Mouse (Mus musculus) midbrain, embryonic 16.5 days (tissue): Measurements from ENCODE around the gene Moxd1. TPM values are rescaled to one million over a fixed set of nuclear protein-coding genes. Genes with fewer than 3 reads are reported as not detected.

Experiments used
- ATAC-seq: fragments of 200-750 bp; cut with Nextera tagmentation; 2 replicates; pipeline ENCODE4 v1.8.0; 2017; ENCODE audit warnings: moderate TSS enrichment
- H3K27ac ChIP-seq: fragments of 300-500 bp; sonication (generic); 2 replicates; pipeline ENCODE4 v1.5.1; 2014; ENCODE audit warnings: mild to moderate bottlenecking, low read length, mixed read lengths
- H3K27me3 ChIP-seq: fragments of 300-500 bp; sonication (generic); 2 replicates; pipeline ENCODE4 v1.6.1; 2014; ENCODE audit warnings: low read depth, low read length, mixed read lengths; ENCODE audit not compliant: control insufficient read depth, insufficient read depth
- H3K36me3 ChIP-seq: fragments of 300-500 bp; sonication (generic); 2 replicates; pipeline ENCODE4 v1.6.1; 2014; ENCODE audit warnings: mild to moderate bottlenecking, low read length, moderate library complexity, mixed read lengths; ENCODE audit not compliant: control insufficient read depth, insufficient read depth
- H3K4me1 ChIP-seq: fragments of 300-500 bp; sonication (generic); 2 replicates; pipeline ENCODE4 v1.6.1; 2014; ENCODE audit warnings: mild to moderate bottlenecking, low read length, mixed read lengths; ENCODE audit not compliant: control insufficient read depth, insufficient read depth
- H3K4me2 ChIP-seq: fragments of 300-500 bp; sonication (generic); 2 replicates; pipeline ENCODE4 v1.6.1; 2014; ENCODE audit warnings: mild to moderate bottlenecking, low read length, mixed read lengths
- H3K4me3 ChIP-seq: fragments of 300-500 bp; sonication (generic); 2 replicates; pipeline ENCODE4 v1.5.1; 2014; ENCODE audit warnings: low read depth, mild to moderate bottlenecking, low read length, moderate library complexity, mixed read lengths
- H3K9ac ChIP-seq: fragments of 300-500 bp; sonication (generic); 2 replicates; pipeline ENCODE4 v1.6.1; 2014; ENCODE audit warnings: low read depth, low read length, mixed read lengths
- H3K9me3 ChIP-seq: fragments of 300-500 bp; sonication (generic); replicated peaks from 2 replicates; pipeline ENCODE4 v1.6.1; 2014; ENCODE audit warnings: mild to moderate bottlenecking, low read length, mixed read lengths; ENCODE audit not compliant: control insufficient read depth, poor library complexity, severe bottlenecking
- WGBS: fragments of 180-500 bp; shearing (Covaris S2); extraction: QIAGEN DNeasy Blood & Tissue Kit; methylation state at CpG from one replicate; pipeline ENCODE4 v1.1.7; 2014; 5-methylcytosine and 5-hydroxymethylcytosine counted together
- polyA plus RNA-seq: library from polyadenylated mRNA; unstranded; fragments of >200 nt; fragmentation: Nextera tagmentation; extraction: Ambion mirVana; gene quantifications from 2 replicates; pipeline ENCODE4 v1.2.1, GENCODE M21; 2015

Gene Moxd1
- polyA plus RNA-seq, 1 experiment from 2014 or later = 2.7 TPM

DNA sequence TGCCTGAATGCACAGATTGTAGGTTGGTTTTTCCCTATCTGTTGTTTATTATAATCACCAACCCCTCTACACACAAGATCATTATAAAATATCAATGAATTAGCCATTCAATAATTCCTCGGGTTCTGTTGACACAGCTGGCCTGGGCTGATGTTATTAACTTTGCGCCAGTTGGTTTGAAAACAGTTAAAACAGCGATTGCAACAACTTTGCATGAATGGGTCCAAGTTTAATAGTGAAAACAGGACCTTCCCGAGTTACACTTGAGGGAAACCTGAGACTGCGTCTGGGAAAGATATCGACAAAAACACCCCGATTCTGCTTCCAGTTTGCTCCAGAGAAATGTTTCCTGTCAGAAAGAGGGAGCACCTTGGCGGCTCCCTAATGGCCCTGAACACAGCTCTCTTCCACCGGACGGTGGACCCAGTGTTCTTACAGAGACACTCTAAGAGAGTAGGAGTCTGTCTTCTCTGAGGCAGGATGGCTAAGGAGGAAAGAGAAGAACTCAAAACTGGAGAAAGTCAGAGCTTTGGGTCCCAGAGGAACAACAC, 116.4 kb downstream of the Moxd1 start:
- Histone ChIP-seq H3K9ac (no peak overlapping the region), H3K4me3 (no peak overlapping the region), H3K27ac (no peak overlapping the region), H3K9me3 (no peaks in the 10 kb centered on the region), H3K4me1 (no peaks in the 10 kb centered on the region), H3K4me2 (no peak overlapping the region), H3K36me3 (no peaks in the 10 kb centered on the region), H3K27me3 (no peaks in the 10 kb centered on the region)
- no peak for ATAC-seq
- 93% methylated on average over 10 of the region's 10 CpGs for WGBS

DNA sequence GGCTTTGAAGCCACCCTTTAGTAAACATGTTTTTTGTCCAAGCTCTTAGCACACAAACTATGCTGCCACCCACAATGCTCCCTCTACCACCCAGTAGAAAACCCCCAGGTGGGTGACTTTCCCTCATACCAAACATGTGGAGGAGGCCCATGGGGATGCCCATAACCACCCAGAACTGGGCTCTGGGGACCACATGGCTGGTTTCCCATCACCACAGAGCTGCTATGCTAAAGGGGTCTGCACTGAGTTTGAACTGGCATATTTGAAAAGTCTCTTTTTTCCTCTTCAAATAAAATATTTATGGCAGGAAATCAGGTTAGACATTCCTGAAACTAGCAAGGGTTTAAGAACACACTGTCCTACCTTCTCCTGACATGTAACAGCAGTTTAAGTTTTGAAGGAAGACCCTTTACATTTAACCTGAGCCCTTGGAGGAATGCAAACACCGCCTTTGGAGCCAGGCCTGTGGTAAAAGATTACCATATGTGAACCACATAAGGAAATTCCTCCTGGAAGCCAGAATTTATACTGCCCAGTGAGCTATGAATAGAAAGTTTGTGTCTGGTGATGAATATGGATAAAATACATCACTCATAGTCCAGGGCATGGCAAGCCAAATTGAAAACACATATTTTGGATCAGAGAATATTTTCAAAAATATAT, 117.4 kb downstream of the Moxd1 start:
- Histone ChIP-seq H3K4me1 (no peaks in the 10 kb centered on the region), H3K4me2 (no peak overlapping the region), H3K27me3 (no peaks in the 10 kb centered on the region), H3K4me3 (no peak overlapping the region), H3K36me3 (no peaks in the 10 kb centered on the region), H3K27ac (no peak overlapping the region), H3K9ac (no peak overlapping the region), H3K9me3 (no peaks in the 10 kb centered on the region)
- ATAC-seq = no peak
- 84% methylated on average over 1 of the region's 1 CpGs for WGBS

DNA sequence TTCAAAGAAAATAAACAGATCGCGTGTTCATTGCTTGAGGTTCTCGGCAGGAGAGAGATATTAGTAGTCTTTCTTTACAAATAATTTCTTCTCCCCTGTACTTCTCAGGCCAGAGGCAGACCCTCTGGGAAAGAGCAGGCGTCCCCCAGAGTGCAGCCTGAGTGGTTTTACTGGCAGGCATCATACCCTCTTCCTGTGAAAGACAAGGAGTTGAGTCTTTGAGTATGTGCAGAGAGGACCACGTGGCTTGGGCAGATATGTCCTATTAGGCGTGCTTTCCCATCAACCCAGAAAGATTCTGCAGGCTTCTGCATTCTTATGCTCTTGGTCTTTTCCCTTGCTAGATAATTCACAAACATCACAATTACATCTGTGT, 117.9 kb downstream of the Moxd1 start:
- no peak overlapping the region for H3K27ac ChIP-seq
- no peak overlapping the region for H3K4me3 ChIP-seq
- H3K36me3 ChIP-seq = no peaks in the 10 kb centered on the region
- ATAC-seq = no peak
- H3K4me1 ChIP-seq = no peaks in the 10 kb centered on the region
- no peaks in the 10 kb centered on the region for H3K9me3 ChIP-seq
- WGBS = 88% methylated on average over 6 of the region's 6 CpGs
- no peak overlapping the region for H3K9ac ChIP-seq
- H3K4me2 ChIP-seq = no peak overlapping the region
- no peaks in the 10 kb centered on the region for H3K27me3 ChIP-seq

DNA sequence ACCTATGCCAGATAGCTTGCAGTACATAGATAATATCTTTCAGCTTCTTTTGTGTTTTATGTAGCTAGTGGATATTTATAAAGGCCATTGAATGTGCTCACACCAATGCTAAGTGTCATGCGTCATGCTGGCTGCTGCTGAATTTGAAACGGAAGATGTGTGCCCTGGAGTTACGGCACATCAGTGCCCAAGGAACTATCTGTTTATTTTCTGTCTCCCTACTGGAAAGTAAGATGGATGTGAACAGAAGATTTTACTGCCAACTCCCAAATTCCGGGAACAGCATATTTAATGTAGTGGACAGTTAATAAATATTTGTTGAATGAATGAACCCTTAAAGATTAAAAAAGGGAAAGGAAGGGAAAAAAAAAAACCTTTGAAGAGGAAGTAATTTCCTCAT, 119.8 kb downstream of the Moxd1 start:
- ATAC-seq = no peak
- WGBS = 82% methylated on average over 4 of the region's 4 CpGs
- no peaks in the 10 kb centered on the region for H3K9me3 ChIP-seq
- no peak overlapping the region for H3K4me3 ChIP-seq
- no peaks in the 10 kb centered on the region for H3K27me3 ChIP-seq
- no peak overlapping the region for H3K27ac ChIP-seq
- no peak overlapping the region for H3K4me2 ChIP-seq
- H3K4me1 ChIP-seq = no peaks in the 10 kb centered on the region
- H3K9ac ChIP-seq = no peak overlapping the region
- no peaks in the 10 kb centered on the region for H3K36me3 ChIP-seq

Other genes starting within 250 kb of the Moxd1 start
- gene Taar6, start 237.9 kb upstream of the Moxd1 start, polyA plus RNA-seq = not detected in 2 replicates
- gene Taar7a, start 230.0 kb upstream of the Moxd1 start, polyA plus RNA-seq = not detected in 2 replicates
- not detected in 2 replicates for gene Taar7b, start 223.6 kb upstream of the Moxd1 start, polyA plus RNA-seq
- gene Taar7d, start 196.3 kb upstream of the Moxd1 start, polyA plus RNA-seq = not detected in 2 replicates
- gene Taar7e, start 185.9 kb upstream of the Moxd1 start, polyA plus RNA-seq = not detected in 2 replicates
- gene Taar7f, start 174.0 kb upstream of the Moxd1 start, polyA plus RNA-seq = not detected in 2 replicates
- not detected in 2 replicates for gene Taar8a, start 147.0 kb upstream of the Moxd1 start, polyA plus RNA-seq
- gene Taar8b, start 131.2 kb upstream of the Moxd1 start, polyA plus RNA-seq = not detected in 2 replicates
- gene Taar8c, start 121.6 kb upstream of the Moxd1 start, polyA plus RNA-seq = not detected in 2 replicates
- gene Taar9, start 114.0 kb upstream of the Moxd1 start, polyA plus RNA-seq = not detected in 2 replicates
- 363 and 388 TPM in 2 replicates for gene Stx7, start 74.2 kb upstream of the Moxd1 start, polyA plus RNA-seq